Mouse (Mus musculus) intestine, postnatal 0 days (tissue): Measurements from ENCODE around the gene Cadm3. TPM values are rescaled to one million over a fixed set of nuclear protein-coding genes. Genes with fewer than 3 reads are reported as not detected.

Experiments used
- ATAC-seq: fragments of 200-750 bp; cut with Nextera tagmentation; 2 replicates; pipeline ENCODE4 v1.8.0; 2017; ENCODE audit warnings: mild to moderate bottlenecking, moderate TSS enrichment, moderate library complexity
- H3K27ac ChIP-seq: fragments of 300-500 bp; sonication (generic); 2 replicates; pipeline ENCODE4 v1.5.1; 2014; ENCODE audit warnings: mild to moderate bottlenecking, low read depth, low read length, moderate library complexity
- H3K27me3 ChIP-seq: fragments of 300-500 bp; sonication (generic); replicated peaks from 2 replicates; pipeline ENCODE4 v1.6.1; 2014; ENCODE audit warnings: low read length, mixed read lengths; ENCODE audit not compliant: control insufficient read depth, insufficient read depth
- H3K36me3 ChIP-seq: fragments of 300-500 bp; sonication (generic); 2 replicates; pipeline ENCODE4 v1.6.1; 2014; ENCODE audit warnings: mild to moderate bottlenecking, moderate library complexity; ENCODE audit not compliant: control insufficient read depth, insufficient read depth
- H3K4me1 ChIP-seq: fragments of 300-500 bp; sonication (generic); replicated peaks from 2 replicates; pipeline ENCODE4 v1.6.1; 2014; ENCODE audit warnings: antibody characterized with exemption, low read length, mixed read lengths; ENCODE audit not compliant: control insufficient read depth, insufficient read depth
- H3K4me2 ChIP-seq: fragments of 300-500 bp; sonication (generic); replicated peaks from 2 replicates; pipeline ENCODE4 v1.6.1; 2014; ENCODE audit warnings: low read depth, mild to moderate bottlenecking, moderate library complexity
- H3K4me3 ChIP-seq: fragments of 300-500 bp; sonication (generic); 2 replicates; pipeline ENCODE4 v1.5.1; 2014; ENCODE audit warnings: low read depth, low read length
- H3K9ac ChIP-seq: fragments of 300-500 bp; sonication (generic); 2 replicates; pipeline ENCODE4 v1.6.1; 2014; ENCODE audit warnings: mild to moderate bottlenecking, low read depth, low read length
- H3K9me3 ChIP-seq: fragments of 300-500 bp; sonication (generic); 2 replicates; pipeline ENCODE4 v1.6.1; 2016; ENCODE audit warnings: mixed run types; ENCODE audit not compliant: control insufficient read depth
- CTCF ChIP-seq: sonication (generic); IDR thresholded peaks from 2 replicates; pipeline ENCODE4 v1.5.1; 2016; ENCODE audit warnings: low read depth, mild to moderate bottlenecking, control low read depth, antibody characterized with exemption, moderate library complexity
- WGBS: fragments of 180-500 bp; shearing (Covaris S2); extraction: QIAGEN DNeasy Blood & Tissue Kit; methylation state at CpG from one replicate; pipeline ENCODE4 v1.1.7; 2014; 5-methylcytosine and 5-hydroxymethylcytosine counted together
- polyA plus RNA-seq: library from polyadenylated mRNA; unstranded; fragments of >200 nt; fragmentation: Nextera tagmentation; extraction: Ambion mirVana; gene quantifications from 2 replicates; pipeline ENCODE4 v1.2.1, GENCODE M21; 2015

Gene Cadm3
- polyA plus RNA-seq, 1 experiment from 2014 or later: 0.85 TPM

DNA sequence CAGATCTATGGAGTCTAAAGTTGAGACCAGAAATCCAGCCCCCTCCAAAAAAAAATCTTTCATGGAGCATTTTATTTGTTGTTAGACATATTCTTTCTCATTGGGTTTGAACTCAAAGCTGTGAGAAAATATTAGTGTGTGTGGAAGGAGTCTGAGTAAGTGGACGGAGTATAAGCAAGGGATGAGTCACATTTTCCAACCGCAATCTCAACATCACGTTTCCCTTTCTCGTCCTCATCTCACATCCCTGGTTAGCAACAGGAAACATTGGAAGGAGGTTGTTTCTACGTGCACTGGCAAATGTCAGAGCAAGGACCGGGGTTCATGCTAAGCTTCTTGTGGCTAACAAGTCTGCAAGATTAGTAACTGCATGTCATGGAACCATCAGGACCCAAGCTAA, 24.3 kb upstream of the Cadm3 start:
- no peak for ATAC-seq
- WGBS: 72% methylated on average over 6 of the region's 6 CpGs
- no peaks in the 10 kb centered on the region for H3K27me3 ChIP-seq
- H3K4me1 ChIP-seq: no peaks in the 10 kb centered on the region
- no peak overlapping the region for H3K4me2 ChIP-seq
- no peak overlapping the region for H3K4me3 ChIP-seq
- no peak for TF ChIP-seq CTCF
- H3K27ac ChIP-seq: no peak overlapping the region
- no peaks in the 10 kb centered on the region for H3K36me3 ChIP-seq
- H3K9ac ChIP-seq: no peak overlapping the region
- H3K9me3 ChIP-seq: no peaks in the 10 kb centered on the region

DNA sequence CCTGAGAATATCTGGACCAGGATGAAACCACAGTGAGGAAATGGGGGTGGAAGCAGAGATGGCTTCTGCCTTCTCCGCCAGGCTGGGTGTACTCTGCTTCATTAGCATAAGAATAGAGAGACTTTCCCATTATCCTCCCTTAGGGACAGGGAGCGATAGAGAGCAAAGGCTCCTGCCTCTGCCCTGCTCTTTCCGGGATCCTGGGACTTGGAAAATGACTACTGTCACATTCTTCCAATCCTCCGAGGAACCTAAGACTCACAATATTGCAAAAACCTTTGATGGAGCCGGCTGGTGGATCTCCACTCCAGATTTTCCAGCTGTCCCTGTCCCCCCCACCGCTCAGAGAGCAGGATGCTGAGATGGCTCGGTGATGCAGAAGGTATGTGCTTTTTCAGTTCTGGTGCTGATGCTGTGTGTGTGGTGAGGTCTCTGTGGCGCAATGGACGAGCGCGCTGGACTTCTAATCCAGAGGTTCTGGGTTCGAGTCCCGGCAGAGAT, 22.5 kb upstream of the Cadm3 start:
- ATAC-seq: no peak
- TF ChIP-seq CTCF: no peak
- no peaks in the 10 kb centered on the region for H3K4me1 ChIP-seq
- no peak overlapping the region for H3K9ac ChIP-seq
- no peaks in the 10 kb centered on the region for H3K27me3 ChIP-seq
- H3K9me3 ChIP-seq: no peaks in the 10 kb centered on the region
- WGBS: 18% methylated on average over 13 of the region's 13 CpGs
- H3K4me2 ChIP-seq: peak overlapping the region; percentile 27; the same call in 1 of the 2 replicates
- no peak overlapping the region for H3K4me3 ChIP-seq
- H3K36me3 ChIP-seq: no peaks in the 10 kb centered on the region
- H3K27ac ChIP-seq: no peak overlapping the region

- no peak for TF ChIP-seq CTCF
- H3K4me3 ChIP-seq: no peak overlapping the region
- WGBS: 26% methylated on average over 3 of the region's 3 CpGs
- H3K27ac ChIP-seq: no peak overlapping the region
- no peaks in the 10 kb centered on the region for H3K27me3 ChIP-seq
- H3K4me2 ChIP-seq: no peak overlapping the region; the same call in 1 of the 2 replicates
- ATAC-seq: no peak
- H3K36me3 ChIP-seq: no peaks in the 10 kb centered on the region
- H3K9me3 ChIP-seq: no peaks in the 10 kb centered on the region
- no peaks in the 10 kb centered on the region for H3K4me1 ChIP-seq
- no peak overlapping the region for H3K9ac ChIP-seq
Observed at GRCm38 (mm10) chr1:173389431-173389830, 21.9 kb upstream of the Cadm3 start.

DNA sequence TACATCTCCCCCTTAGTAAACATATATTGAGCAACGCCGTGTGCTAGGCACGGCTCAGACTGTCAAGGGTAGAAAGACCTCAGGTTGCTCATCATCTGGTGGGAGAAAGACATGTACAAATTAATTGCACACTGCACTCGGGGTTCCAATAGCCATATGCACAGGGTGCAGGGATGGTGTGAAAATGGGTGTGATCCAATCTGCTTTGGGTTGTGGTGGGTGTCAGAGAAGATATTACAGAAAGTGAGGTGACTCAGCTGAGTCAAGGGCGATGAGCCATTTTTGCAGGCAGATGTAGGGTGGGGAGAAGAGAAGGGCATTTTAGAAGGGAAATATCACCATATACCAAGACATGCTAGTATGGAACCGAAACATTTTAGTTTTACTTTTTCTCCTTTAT, 13.9 kb upstream of the Cadm3 start:
- Histone ChIP-seq H3K4me2 (no peak overlapping the region), H3K4me1 (no peaks in the 10 kb centered on the region), H3K4me3 (no peak overlapping the region), H3K9me3 (no peaks in the 10 kb centered on the region), H3K27me3 (no peaks in the 10 kb centered on the region), H3K36me3 (no peaks in the 10 kb centered on the region), H3K27ac (no peak overlapping the region), H3K9ac (no peak overlapping the region)
- ATAC-seq: no peak
- TF ChIP-seq CTCF: no peak
- WGBS: 86% methylated on average over 6 of the region's 6 CpGs

GRCm38 (mm10) chr1:173377380-173378112, 10.1 kb upstream of the Cadm3 start:
- Histone ChIP-seq H3K27ac (no peak overlapping the region), H3K36me3 (no peaks in the 10 kb centered on the region), H3K27me3 (no peaks in the 10 kb centered on the region), H3K4me3 (no peak overlapping the region), H3K4me2 (no peak overlapping the region), H3K4me1 (no peaks in the 10 kb centered on the region), H3K9ac (no peak overlapping the region), H3K9me3 (no peaks in the 10 kb centered on the region)
- TF ChIP-seq CTCF: peak; percentile 93
- 27% methylated on average over 13 of the region's 13 CpGs for WGBS
- no peak for ATAC-seq

DNA sequence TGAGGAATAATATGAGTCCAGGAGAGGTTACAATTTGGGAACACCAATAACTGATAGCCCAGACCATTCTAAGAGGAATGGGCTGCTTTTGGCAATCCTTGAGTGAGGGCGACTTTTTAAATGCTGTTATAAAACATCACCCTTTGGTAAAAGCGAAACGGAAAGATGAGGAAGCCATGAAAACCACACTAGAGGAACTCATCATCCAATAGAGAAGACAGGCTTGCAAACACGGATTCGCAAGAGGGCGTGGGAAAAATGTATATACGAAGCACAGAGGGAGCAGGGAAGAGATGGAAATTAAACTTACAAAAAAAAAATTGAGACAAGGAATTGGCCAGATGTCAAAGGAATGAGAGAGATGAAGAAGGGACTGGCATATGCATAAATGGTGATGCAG, 6.5 kb upstream of the Cadm3 start:
- H3K4me1 ChIP-seq: no peaks in the 10 kb centered on the region
- no peaks in the 10 kb centered on the region for H3K9me3 ChIP-seq
- 75% methylated on average over 7 of the region's 7 CpGs for WGBS
- no peak overlapping the region for H3K27ac ChIP-seq
- no peak overlapping the region for H3K4me2 ChIP-seq
- H3K36me3 ChIP-seq: no peaks in the 10 kb centered on the region
- no peaks in the 10 kb centered on the region for H3K27me3 ChIP-seq
- TF ChIP-seq CTCF: no peak
- ATAC-seq: no peak
- H3K4me3 ChIP-seq: no peak overlapping the region
- H3K9ac ChIP-seq: no peak overlapping the region
